Mouse (Mus musculus): ENCODE data around the gene Wdfy4.

GRCm38 (mm10) chr14:32931709-32932108 is 253.6 kb downstream of the Wdfy4 start:
- TF ChIP-seq CTCF (IDR thresholded peaks at IDR 0.05; ENCODE audit: low read depth, low read length), result no peak
- no peak for TF ChIP-seq POLR2AphosphoS5 (IDR thresholded peaks at IDR 0.05; ENCODE audit: insufficient replicate concordance, low read depth, low read length)
- no peak for TF ChIP-seq TAL1 (conservative IDR thresholded peaks at IDR 0.05; ENCODE audit: low read depth, low read length)

Measured in G1E (cell line).